Mouse (Mus musculus): ENCODE data around the gene Psmb7. TPM values are rescaled to one million over a fixed set of nuclear protein-coding genes. Genes with fewer than 3 reads are reported as not detected.
A peak's percentile ranks its signal among the peaks of the same experiment; 100 is the strongest.

Psmb7 gene
- polyA plus RNA-seq (2015; fragmentation: Nextera tagmentation; extraction: Ambion mirVana) = 273 and 299 TPM in 2 replicates

DNA sequence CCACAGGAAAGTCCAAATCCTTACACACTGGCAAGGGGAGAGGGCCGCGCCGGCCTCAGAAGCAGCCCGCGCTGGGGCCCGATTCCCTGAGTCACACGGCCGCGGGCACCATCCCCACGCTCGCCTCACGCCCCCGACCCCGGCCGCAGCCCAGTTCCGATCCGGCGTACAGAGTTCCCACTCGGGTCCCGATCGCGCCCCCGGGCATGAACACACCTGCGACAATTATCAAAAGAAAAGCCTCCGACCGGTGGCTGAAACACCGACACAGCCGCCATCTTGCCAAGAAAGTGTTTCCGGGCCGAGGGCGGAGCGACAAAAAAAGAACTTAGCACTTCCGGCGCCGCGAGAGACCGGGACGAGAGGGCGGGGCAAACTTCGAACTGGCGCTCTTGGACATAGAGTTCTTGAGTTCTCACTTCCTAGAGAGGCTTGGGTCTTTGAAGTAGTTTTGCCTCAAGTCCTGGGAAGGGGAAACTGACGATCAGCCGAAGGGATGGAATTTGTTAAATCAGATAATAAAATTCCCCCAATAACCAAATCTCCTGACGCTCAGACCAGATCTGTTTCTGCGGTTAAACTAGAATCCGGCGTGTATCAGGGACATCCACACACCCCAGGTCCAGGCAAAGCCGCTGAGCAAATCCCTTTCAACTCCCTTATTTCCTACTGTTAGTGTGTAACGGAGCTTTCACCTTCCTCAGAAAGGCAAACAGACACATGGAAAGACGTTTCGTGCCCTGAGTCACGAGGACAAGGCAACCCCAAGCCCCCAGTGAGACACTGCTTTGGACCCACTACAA is at the start of gene Psmb7:
TSS of gene Psmb7 (minus strand) at position 463 of the 803 bp plus-strand sequence.
- 3% methylated on average over 51 of the region's 52 CpGs for WGBS
- H3K4me1 ChIP-seq (ENCODE audit: control insufficient read depth, insufficient read depth, low read depth, low read length) = peaks cover 20% of the 10 kb centered on the region
- ATAC-seq = peak; percentile 87

DNA sequence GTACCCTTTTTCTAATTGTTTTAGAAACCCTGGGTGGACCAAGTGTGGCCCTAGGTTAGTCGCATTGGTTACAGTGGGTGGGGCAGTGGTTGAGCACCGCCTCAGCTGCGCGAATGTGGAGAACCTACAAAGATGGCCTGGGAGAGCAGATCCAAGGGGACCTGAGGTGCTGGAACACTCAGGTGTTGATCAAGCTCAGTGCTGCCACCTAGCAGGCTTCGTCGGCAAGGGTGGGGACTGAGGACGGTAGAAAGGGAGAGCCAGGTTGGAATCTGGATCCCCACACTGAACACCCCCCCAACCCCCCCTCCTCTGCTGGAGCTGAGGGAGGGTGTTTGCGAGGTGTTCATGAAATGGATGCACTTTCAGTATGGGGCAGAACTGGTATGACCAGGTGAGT is 47.7 kb upstream of the Psmb7 start:
- no peak overlapping the region for H3K9ac ChIP-seq (ENCODE audit: low read depth, low read length)
- H3K27ac ChIP-seq (ENCODE audit: low read depth, low read length) = no peak overlapping the region
- no peak overlapping the region for H3K4me3 ChIP-seq (ENCODE audit: low read length)
- peaks cover 12% of the 10 kb centered on the region for H3K4me1 ChIP-seq (ENCODE audit: control insufficient read depth, insufficient read depth, low read depth, low read length)
- H3K4me2 ChIP-seq (ENCODE audit: low read length) = no peak overlapping the region
- ATAC-seq = no peak
- no peaks in the 10 kb centered on the region for H3K36me3 ChIP-seq (ENCODE audit: control insufficient read depth, insufficient read depth, low read length)
- H3K27me3 ChIP-seq (replicated peaks; ENCODE audit: control insufficient read depth, insufficient read depth, low read length) = no peaks in the 10 kb centered on the region
- 25% methylated on average over 8 of the region's 8 CpGs for WGBS
- H3K9me3 ChIP-seq (ENCODE audit: control insufficient read depth, low read length) = no peaks in the 10 kb centered on the region

More for the DNA sequence above, at the start of gene Psmb7:
- Histone ChIP-seq H3K36me3 (ENCODE audit: control insufficient read depth, insufficient read depth, low read length) (peaks cover 10% of the 10 kb centered on the region), H3K27ac (ENCODE audit: low read depth, low read length) (peak within 1 kb of the TSS; percentile 82), H3K4me2 (ENCODE audit: low read length) (peak within 1 kb of the TSS; percentile 99), H3K9me3 (ENCODE audit: control insufficient read depth, low read length) (no peaks in the 10 kb centered on the region), H3K27me3 (replicated peaks; ENCODE audit: control insufficient read depth, insufficient read depth, low read length) (no peaks in the 10 kb centered on the region), H3K9ac (ENCODE audit: low read depth, low read length) (peak within 1 kb of the TSS; percentile 91), H3K4me3 (ENCODE audit: low read length) (peak within 1 kb of the TSS; percentile 88)

DNA sequence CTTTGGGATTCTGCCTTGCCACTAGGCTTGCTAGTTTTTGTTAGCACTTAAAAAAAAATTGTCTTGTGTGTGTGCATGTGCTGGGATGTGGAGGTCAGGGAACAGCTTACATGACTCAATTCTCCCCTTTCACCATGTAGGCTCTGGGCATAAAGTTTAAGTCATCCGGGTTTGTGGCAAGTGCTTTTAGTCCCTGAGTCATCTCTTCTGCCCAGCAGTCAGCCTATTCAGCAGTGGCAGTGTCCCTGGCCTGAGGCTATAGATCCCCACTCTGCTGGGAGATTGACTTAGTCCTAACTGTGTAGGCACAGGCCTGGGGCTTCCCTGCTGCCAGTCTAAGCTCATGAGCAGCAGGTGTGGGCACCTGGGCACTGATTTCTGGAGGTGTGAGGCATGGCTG is 46.0 kb upstream of the Psmb7 start:
- 20% methylated on average over 1 of the region's 1 CpGs for WGBS
- Histone ChIP-seq H3K4me2 (ENCODE audit: low read length) (no peak overlapping the region), H3K4me3 (ENCODE audit: low read length) (no peak overlapping the region), H3K36me3 (ENCODE audit: control insufficient read depth, insufficient read depth, low read length) (no peaks in the 10 kb centered on the region), H3K27ac (ENCODE audit: low read depth, low read length) (no peak overlapping the region), H3K27me3 (replicated peaks; ENCODE audit: control insufficient read depth, insufficient read depth, low read length) (no peaks in the 10 kb centered on the region), H3K9me3 (ENCODE audit: control insufficient read depth, low read length) (no peaks in the 10 kb centered on the region), H3K4me1 (ENCODE audit: control insufficient read depth, insufficient read depth, low read depth, low read length) (peaks cover 12% of the 10 kb centered on the region), H3K9ac (ENCODE audit: low read depth, low read length) (no peak overlapping the region)
- ATAC-seq = no peak

DNA sequence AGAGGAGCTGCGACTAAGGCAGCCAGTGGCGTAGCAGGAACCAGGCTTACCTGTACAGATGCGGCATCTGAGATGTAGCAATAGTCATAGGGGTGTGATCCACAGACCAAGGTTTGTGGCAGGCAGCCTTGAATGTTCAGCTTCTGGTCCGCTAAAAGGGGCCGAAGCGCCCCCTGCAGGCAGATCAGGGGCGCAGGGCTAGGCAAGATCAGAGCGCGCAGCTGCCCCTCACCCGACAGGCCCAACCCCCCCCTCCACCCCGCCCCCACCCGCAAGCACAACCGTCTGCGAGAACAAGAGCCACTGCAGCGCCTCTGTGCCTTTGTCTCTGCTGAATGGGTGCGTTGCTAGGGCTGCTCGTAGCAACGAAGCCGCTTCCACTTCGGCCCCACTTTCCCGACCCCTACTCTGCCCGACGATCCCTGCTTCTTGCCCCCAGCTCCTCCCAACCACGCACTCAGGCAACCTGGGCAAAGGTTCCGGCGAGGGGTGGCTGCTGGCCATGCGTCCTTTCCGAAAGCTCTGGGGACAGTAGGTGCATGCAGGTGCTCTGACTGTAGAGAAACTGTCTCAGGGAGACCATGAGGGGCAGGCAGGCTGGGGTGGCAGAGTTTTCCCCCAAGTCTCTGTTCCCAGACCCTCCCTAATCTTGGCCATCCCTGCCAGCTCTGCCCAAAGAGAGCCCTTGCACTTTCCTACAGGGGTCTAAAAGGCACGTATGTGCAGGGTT is 45.1 kb upstream of the Psmb7 start:
- Histone ChIP-seq H3K4me1 (ENCODE audit: control insufficient read depth, insufficient read depth, low read depth, low read length) (peaks cover 12% of the 10 kb centered on the region), H3K4me3 (ENCODE audit: low read length) (peak overlapping the region; percentile 34), H3K27ac (ENCODE audit: low read depth, low read length) (peak overlapping the region; percentile 42; the same call in 1 of the 2 replicates), H3K36me3 (ENCODE audit: control insufficient read depth, insufficient read depth, low read length) (no peaks in the 10 kb centered on the region), H3K4me2 (ENCODE audit: low read length) (peak overlapping the region; percentile 67), H3K9me3 (ENCODE audit: control insufficient read depth, low read length) (no peaks in the 10 kb centered on the region), H3K27me3 (replicated peaks; ENCODE audit: control insufficient read depth, insufficient read depth, low read length) (no peaks in the 10 kb centered on the region), H3K9ac (ENCODE audit: low read depth, low read length) (peak overlapping the region; percentile 61)
- peak; percentile 85 for ATAC-seq
- 3% methylated on average over 25 of the region's 29 CpGs for WGBS

DNA sequence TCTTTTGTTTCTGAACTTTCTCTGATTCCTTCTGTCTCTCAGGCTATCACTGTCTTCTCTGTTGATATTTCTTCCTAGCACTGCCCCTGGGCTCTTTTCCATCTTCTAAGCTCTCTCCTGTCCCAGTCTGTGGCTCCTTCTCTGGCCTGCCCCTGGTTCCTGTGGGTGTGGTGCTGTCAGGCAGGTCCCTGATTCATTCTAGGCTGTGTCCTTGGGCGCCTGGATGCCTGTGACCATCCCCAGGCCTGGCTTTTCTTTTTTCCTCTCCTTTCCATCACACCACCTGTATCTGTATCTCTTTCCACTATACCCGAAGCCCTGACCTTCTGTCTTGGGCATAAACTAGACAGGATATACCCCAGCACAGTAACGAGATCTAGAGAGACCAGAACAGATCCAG is 41.9 kb upstream of the Psmb7 start:
- WGBS = 76% methylated on average over 3 of the region's 3 CpGs
- no peak overlapping the region for H3K9ac ChIP-seq (ENCODE audit: low read depth, low read length)
- H3K36me3 ChIP-seq (ENCODE audit: control insufficient read depth, insufficient read depth, low read length) = no peaks in the 10 kb centered on the region
- no peak overlapping the region for H3K4me3 ChIP-seq (ENCODE audit: low read length)
- H3K9me3 ChIP-seq (ENCODE audit: control insufficient read depth, low read length) = no peaks in the 10 kb centered on the region
- no peak for ATAC-seq
- no peak overlapping the region for H3K4me2 ChIP-seq (ENCODE audit: low read length)
- H3K4me1 ChIP-seq (ENCODE audit: control insufficient read depth, insufficient read depth, low read depth, low read length) = peaks cover 12% of the 10 kb centered on the region
- H3K27ac ChIP-seq (ENCODE audit: low read depth, low read length) = no peak overlapping the region
- H3K27me3 ChIP-seq (replicated peaks; ENCODE audit: control insufficient read depth, insufficient read depth, low read length) = no peaks in the 10 kb centered on the region

DNA sequence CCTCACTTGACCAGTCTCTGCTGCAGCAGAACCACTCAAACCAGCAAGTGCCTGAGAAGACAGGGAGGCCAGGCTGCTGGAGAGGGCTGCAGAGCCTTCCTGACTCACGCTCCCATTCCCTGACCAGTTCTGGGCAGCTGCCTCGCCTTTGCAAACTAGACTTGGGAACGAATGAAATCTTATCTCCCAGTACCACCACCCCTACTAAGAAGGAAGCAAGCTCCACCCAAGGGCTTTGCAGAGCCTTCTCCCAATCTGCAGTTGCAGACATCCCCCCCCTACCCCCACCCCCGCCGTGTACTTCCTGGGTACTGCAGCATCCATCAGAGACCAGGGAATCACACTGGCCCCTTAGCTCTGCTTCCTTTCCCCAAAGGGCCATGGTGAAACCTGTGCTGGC is 39.2 kb upstream of the Psmb7 start:
- H3K36me3 ChIP-seq (ENCODE audit: control insufficient read depth, insufficient read depth, low read length) = no peaks in the 10 kb centered on the region
- H3K4me2 ChIP-seq (ENCODE audit: low read length) = no peak overlapping the region
- H3K27me3 ChIP-seq (replicated peaks; ENCODE audit: control insufficient read depth, insufficient read depth, low read length) = no peaks in the 10 kb centered on the region
- no peak for ATAC-seq
- H3K4me3 ChIP-seq (ENCODE audit: low read length) = no peak overlapping the region
- H3K27ac ChIP-seq (ENCODE audit: low read depth, low read length) = no peak overlapping the region
- H3K9ac ChIP-seq (ENCODE audit: low read depth, low read length) = no peak overlapping the region
- peaks cover under 1% of the 10 kb centered on the region; the same call in 1 of the 2 replicates for H3K4me1 ChIP-seq (ENCODE audit: control insufficient read depth, insufficient read depth, low read depth, low read length)
- H3K9me3 ChIP-seq (ENCODE audit: control insufficient read depth, low read length) = no peaks in the 10 kb centered on the region
- WGBS = 81% methylated on average over 5 of the region's 5 CpGs

DNA sequence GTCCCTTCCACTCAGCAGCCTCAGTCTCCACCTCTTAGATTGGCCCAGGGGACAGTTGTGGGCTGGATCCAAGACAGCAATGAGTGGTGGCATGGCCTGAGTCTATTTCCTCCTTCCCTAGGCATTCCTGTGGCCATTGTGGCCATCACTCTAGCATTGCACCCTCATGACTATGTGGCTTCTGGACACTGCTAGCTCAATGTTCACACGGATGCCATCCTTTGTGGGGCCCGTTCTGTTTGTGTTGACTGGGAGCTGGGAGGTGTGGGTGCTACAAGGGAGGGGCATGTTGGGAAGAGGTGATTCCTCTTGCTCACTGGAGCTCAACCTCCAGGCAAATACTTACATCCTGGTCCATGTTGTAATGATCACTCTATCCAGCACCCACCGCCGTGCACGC is 38.3 kb upstream of the Psmb7 start:
- no peaks in the 10 kb centered on the region for H3K9me3 ChIP-seq (ENCODE audit: control insufficient read depth, low read length)
- H3K9ac ChIP-seq (ENCODE audit: low read depth, low read length) = no peak overlapping the region
- no peak for ATAC-seq
- H3K4me1 ChIP-seq (ENCODE audit: control insufficient read depth, insufficient read depth, low read depth, low read length) = no peaks in the 10 kb centered on the region
- H3K27me3 ChIP-seq (replicated peaks; ENCODE audit: control insufficient read depth, insufficient read depth, low read length) = no peaks in the 10 kb centered on the region
- H3K4me2 ChIP-seq (ENCODE audit: low read length) = no peak overlapping the region
- H3K36me3 ChIP-seq (ENCODE audit: control insufficient read depth, insufficient read depth, low read length) = no peaks in the 10 kb centered on the region
- 92% methylated on average over 5 of the region's 5 CpGs for WGBS
- no peak overlapping the region for H3K4me3 ChIP-seq (ENCODE audit: low read length)
- no peak overlapping the region for H3K27ac ChIP-seq (ENCODE audit: low read depth, low read length)

DNA sequence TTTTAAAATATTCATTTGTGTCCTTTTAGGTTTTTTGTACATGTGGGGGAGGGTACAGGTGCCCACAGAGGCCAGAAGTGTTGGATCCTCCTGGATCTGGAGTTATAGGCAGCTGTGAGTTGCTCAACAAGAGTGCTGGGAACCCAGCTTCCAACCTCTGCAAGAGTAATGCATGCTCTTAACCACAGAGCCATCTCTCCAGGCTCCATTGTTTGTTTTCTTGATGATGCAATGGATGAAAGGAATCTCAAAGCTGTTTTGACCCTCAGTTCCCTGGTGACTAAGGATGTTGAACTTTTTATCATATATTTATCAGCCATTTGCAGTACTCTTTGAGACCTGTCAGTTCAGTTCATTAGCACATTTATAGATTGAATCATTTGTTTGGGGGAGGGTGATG is 35.1 kb upstream of the Psmb7 start:
- Histone ChIP-seq H3K36me3 (ENCODE audit: control insufficient read depth, insufficient read depth, low read length) (no peaks in the 10 kb centered on the region), H3K27me3 (replicated peaks; ENCODE audit: control insufficient read depth, insufficient read depth, low read length) (no peaks in the 10 kb centered on the region), H3K9me3 (ENCODE audit: control insufficient read depth, low read length) (no peaks in the 10 kb centered on the region), H3K9ac (ENCODE audit: low read depth, low read length) (no peak overlapping the region), H3K27ac (ENCODE audit: low read depth, low read length) (no peak overlapping the region), H3K4me1 (ENCODE audit: control insufficient read depth, insufficient read depth, low read depth, low read length) (no peaks in the 10 kb centered on the region), H3K4me3 (ENCODE audit: low read length) (no peak overlapping the region), H3K4me2 (ENCODE audit: low read length) (no peak overlapping the region)
- no peak for ATAC-seq

DNA sequence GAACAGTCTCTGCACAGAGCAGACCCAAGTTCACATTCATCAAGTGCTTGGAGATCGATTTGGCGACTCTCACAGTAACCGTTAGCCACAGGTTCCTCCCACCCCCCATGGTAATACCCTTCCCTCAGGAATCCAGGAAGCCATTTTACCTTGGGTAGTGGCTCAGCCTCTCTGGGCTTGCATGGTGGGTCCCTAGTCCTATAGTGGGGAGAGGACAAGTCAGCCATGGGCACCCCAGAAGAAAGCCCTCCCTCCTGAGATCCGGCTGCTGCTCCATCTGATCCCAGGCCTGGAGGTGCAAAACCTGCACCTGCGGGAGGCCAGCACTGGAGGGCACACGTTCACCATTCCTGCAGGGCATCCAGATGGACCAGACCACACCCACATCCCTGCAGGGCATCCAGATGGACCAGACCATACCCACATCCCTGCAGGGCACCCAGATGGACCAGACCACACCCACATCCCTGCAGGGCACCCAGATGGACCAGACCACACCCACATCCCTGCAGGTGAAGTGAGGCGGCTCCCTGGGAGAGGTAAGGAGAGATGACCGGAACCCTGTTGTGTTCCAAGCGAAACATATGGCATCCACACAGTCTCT is 31.6 kb upstream of the Psmb7 start:
- no peak overlapping the region for H3K27ac ChIP-seq (ENCODE audit: low read depth, low read length)
- H3K4me2 ChIP-seq (ENCODE audit: low read length) = no peak overlapping the region
- ATAC-seq = peak; percentile 51
- no peaks in the 10 kb centered on the region for H3K9me3 ChIP-seq (ENCODE audit: control insufficient read depth, low read length)
- H3K4me1 ChIP-seq (ENCODE audit: control insufficient read depth, insufficient read depth, low read depth, low read length) = no peaks in the 10 kb centered on the region
- no peak overlapping the region for H3K4me3 ChIP-seq (ENCODE audit: low read length)
- WGBS = 54% methylated on average over 9 of the region's 9 CpGs
- no peaks in the 10 kb centered on the region for H3K36me3 ChIP-seq (ENCODE audit: control insufficient read depth, insufficient read depth, low read length)
- no peak overlapping the region for H3K9ac ChIP-seq (ENCODE audit: low read depth, low read length)
- H3K27me3 ChIP-seq (replicated peaks; ENCODE audit: control insufficient read depth, insufficient read depth, low read length) = no peaks in the 10 kb centered on the region; the same call in 1 of the 2 replicates

Measured in hindbrain, embryonic 16.5 days (tissue).